Mouse (Mus musculus): ENCODE data around the gene Gabra5. TPM values are rescaled to one million over a fixed set of nuclear protein-coding genes. Genes with fewer than 3 reads are reported as not detected.

Gene Gabra5
- not detected in 4 replicates for total RNA-seq (2023; ENCODE audit: inconsistent age)

DNA sequence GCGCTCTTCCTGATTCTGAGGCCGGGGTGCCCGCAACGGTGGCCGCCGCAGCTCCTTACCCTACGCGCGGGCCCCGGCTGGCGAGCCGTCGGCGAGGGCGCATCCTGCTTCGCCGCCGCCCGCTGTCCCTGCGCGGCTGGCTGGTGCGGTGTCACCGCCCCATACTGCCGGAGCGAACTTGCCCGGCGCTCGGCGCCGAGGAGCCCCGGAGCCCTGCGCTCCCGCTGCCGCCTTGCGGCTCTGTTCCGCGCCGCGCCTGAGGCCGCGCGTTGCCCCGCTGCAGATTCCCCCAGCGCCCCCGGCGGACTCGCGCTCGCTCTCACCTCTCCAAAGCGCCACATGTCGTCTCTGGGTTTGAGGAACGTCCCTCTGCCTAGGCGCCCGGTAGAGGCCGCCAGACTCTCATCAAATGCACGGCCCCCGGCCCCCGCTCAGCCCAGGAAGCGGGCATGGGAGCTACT lies at the start of gene Gabra5:
Gene Gabra5, minus strand, starts transcription at position 379 of the 461 bp plus-strand sequence.

DNA sequence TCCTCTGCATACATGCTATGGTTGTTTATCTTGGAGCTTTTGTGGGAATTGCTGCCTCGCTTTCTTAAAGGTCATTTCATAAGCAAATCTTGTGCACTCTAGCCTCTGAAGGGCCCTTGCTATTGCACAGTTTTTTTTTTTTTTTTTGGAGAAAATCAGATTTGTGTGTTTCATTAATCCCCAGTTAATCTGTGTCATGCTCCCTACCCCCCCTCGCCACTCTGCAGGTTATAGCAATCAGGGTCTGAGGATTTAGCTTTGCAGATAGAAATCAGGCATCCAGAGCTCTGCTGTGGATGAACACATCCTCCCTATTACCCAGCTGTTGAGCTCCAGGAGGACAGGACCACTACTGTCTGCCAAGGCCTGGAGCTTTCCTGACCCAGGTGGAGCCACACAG lies 90.5 kb downstream of the Gabra5 start, which contains the start of gene Gabrb3:
Gene Gabrb3, plus strand, starts transcription at position 301 of the 400 bp plus-strand sequence.

DNA sequence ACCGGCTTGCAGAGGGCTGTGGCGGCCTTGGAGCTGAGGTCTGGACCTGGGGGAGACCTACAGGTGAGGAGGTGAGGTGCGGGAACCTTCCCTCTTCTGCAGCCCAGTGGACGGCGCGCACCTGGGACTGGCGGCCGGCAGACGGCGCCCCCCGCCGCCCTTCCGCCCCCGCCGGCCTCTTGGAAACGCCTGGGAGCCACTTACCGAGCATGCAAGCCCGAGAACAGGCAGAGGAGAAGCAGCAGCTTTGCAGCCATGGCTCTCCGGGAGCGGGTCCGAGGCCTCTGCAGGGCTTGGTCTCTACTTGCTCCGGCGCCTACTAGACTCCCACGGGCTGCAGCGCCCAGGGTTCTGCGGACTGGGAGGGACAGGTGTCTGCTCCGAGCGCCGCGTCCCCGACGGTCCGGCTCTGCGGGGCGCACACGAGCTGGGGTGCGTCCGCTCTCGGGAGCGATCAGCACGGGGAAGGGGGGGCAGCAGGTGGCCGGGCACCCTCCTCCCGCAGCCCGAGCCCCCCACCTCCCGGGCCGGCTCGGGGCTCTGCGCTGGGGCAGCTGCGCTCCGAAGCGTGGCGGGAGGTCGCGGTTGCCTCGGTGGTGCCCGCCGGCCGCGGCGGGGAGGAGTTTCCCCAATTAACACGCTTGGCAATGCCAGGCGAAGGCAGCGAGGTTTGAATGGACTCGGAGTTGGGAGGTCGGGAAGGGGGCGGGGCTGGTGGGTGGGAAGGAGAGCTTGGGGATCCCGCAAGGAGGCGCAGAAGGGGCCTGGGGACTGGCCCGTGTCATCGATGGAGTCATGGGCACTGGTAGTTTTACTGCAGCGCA lies 123.1 kb downstream of the Gabra5 start, which contains the start of gene Gabrg3:
Gene Gabrg3, minus strand, starts transcription at position 672 of the 824 bp plus-strand sequence.

Other genes starting within 250 kb of the Gabra5 start
- not detected in 4 replicates for gene Gabrg3, start 122.9 kb downstream of the Gabra5 start, total RNA-seq (2023; ENCODE audit: inconsistent age)
- gene Gabrb3, start 90.4 kb downstream of the Gabra5 start, total RNA-seq (2023; ENCODE audit: inconsistent age): not detected in 4 replicates